Mouse (Mus musculus) granulocyte monocyte progenitor cell, adult 5-6 weeks (primary cell): Measurements from ENCODE around the gene Pdc. TPM values are rescaled to one million over a fixed set of nuclear protein-coding genes. Genes with fewer than 3 reads are reported as not detected.
"Not testable (repeated sequence)": the region's sequence is repeated elsewhere in the genome, so short reads cannot be mapped to it uniquely, and the experiment has no call there.

Source experiments
- ATAC-seq: replicated peaks from 2 replicates; pipeline ENCODE4 v1.8.0; 2016; ENCODE audit warnings: mild to moderate bottlenecking, moderate TSS enrichment, inconsistent platforms; ENCODE audit not compliant: poor library complexity, severe bottlenecking
- total RNA-seq, 2 experiments: library from RNA; stranded (forward) in 1 of 2; stranded (reverse) in 1 of 2; fragments of 200-712, 200-1000 nt in 1 of 2; fragments of >200 nt in 1 of 2; fragmentation: Nextera tagmentation in 1 of 2; gene quantifications; 2 replicates each; pipeline ENCODE4 v1.2.3; 2014 to 2017

Gene Pdc
- not detected in 2 replicates for total RNA-seq (2014; fragmentation: Nextera tagmentation)
- not detected in 2 replicates for total RNA-seq (2017)

- no peak for ATAC-seq
Measured at GRCm38 (mm10) chr1:150319205-150319604, at the start of gene Pdc. Gene Pdc (plus strand): TSS chr1:150319417.

- ATAC-seq: not testable (repeated sequence)
Measured at GRCm38 (mm10) chr1:150294051-150294450, 25.2 kb upstream of the Pdc start.

DNA sequence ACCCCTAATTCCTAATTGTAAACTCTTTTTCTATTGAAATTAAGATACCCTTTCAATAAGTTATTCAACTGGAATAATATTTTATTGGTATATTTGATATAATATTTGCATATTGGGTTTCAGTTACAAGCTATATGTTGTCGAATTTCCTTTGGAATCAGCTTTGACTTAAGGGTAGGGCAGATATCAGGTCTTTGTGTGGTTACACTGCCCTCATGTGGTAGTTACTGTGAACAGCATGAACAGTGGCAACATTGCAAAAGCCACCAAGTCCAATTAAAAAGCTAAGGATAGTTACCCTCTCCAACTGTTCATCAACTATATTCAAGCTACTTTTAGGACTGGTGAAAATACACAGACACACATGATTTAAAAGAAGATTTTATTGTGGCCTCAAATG, 11.6 kb upstream of the Pdc start:
- ATAC-seq: peak; percentile 77

DNA sequence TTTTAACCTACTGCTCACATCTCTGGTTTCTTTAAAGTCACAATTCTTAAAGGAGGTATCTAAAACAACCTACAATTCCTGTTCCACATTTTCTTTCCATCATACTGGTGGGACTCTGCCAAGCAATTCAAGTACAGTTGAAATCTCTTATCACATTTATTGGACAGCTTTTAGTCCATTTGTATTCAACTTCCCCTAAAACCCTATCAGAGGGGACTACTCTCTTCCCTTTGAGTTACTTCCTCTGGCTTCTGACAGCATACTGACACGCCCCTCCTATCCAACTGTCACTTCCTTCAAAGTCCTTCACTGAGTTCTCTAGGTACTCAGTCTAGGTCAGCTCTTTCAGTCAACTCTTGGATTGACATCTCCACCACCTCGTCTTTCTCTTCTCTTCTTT, 15.9 kb downstream of the Pdc start:
- peak; percentile 80 for ATAC-seq

GRCm38 (mm10) chr1:150360864-150361263, 41.6 kb downstream of the Pdc start:
- no peak for ATAC-seq

DNA sequence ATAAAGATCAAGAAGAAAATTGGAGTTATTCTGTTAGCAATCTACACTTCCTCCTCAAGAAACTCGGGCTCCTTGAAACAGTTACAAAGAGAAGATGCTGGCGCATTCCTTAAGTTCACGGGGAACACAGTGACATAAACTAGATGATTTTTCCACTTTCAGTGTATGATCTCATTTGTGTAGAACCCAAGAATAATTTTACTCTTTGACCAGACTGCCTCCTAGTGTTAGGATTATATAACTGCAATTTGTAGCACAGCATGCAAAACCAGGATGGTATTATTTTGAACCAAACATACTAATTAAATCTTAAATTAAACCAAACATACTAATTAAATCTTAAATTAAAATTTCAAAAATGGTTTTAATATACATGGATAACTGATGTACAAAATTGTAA, 53.7 kb downstream of the Pdc start:
- peak; percentile 50 for ATAC-seq

DNA sequence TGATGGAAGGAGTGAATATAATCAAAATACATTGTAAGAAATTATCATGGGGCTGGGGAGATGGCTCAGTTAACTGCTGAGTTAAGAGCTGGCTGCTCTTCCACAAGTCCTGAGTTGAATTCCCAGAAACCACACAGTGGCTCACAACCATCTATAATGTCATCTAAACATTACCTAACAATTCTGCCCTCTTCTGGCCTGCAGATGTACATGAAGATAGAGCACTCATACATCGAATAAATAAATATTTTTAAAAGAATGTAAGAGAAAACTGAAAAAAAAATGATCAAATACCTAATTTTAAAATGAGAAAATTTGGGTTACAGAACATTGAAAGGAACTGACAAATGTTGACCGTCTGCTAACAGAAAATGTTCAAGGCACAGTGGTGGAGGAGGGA, 55.0 kb downstream of the Pdc start:
- no peak for ATAC-seq

Other genes starting within 250 kb of the Pdc start
- 0.79 TPM in 1 of 2 replicates, not detected in the other for gene Ptgs2, start 219.4 kb upstream of the Pdc start, total RNA-seq (2014; fragmentation: Nextera tagmentation)
- gene Ptgs2, start 219.4 kb upstream of the Pdc start, total RNA-seq (2017): 1.3 and 2.5 TPM in 2 replicates
- 309 and 365 TPM in 2 replicates for gene Tpr, start 73.4 kb downstream of the Pdc start, total RNA-seq (2014; fragmentation: Nextera tagmentation)
- gene Tpr, start 73.4 kb downstream of the Pdc start, total RNA-seq (2017): 380 and 483 TPM in 2 replicates
- gene Odr4, start 73.7 kb downstream of the Pdc start, total RNA-seq (2014; fragmentation: Nextera tagmentation): 23.2 and 34.8 TPM in 2 replicates
- gene Odr4, start 73.7 kb downstream of the Pdc start, total RNA-seq (2017): 96.9 and 113 TPM in 2 replicates
- not detected in 2 replicates for gene Prg4, start 146.7 kb downstream of the Pdc start, total RNA-seq (2014; fragmentation: Nextera tagmentation)
- not detected in 2 replicates for gene Prg4, start 146.7 kb downstream of the Pdc start, total RNA-seq (2017)